Mouse (Mus musculus) mature B cell (primary cell): Measurements from ENCODE around the gene Vti1a.

ENCODE experiments used
- in situ Hi-C: fragments of 300-500 bp; cut with MboI; formaldehyde crosslinking; loops from 2 replicates; pipeline ENCODE4 v1.14.3; 2019

Gene Vti1a

GRCm38 (mm10) chr19:55523340-55523739, 207.2 kb downstream of the Vti1a start:
- in situ Hi-C loops: no loop called here

GRCm38 (mm10) chr19:55524385-55524784, 208.3 kb downstream of the Vti1a start:
- in situ Hi-C loops: no loop called here

- in situ Hi-C loops: no loop called here
Measured at GRCm38 (mm10) chr19:55525056-55525455, 209.0 kb downstream of the Vti1a start.

GRCm38 (mm10) chr19:55526717-55527235, 210.7 kb downstream of the Vti1a start:
- in situ Hi-C loops: no loop called here

GRCm38 (mm10) chr19:55530041-55530440, 213.9 kb downstream of the Vti1a start:
- in situ Hi-C loops: no loop called here

GRCm38 (mm10) chr19:55532681-55533080, 216.6 kb downstream of the Vti1a start:
- in situ Hi-C loops: no loop called here

GRCm38 (mm10) chr19:55536273-55536937, 220.3 kb downstream of the Vti1a start:
- in situ Hi-C loops: no loop called here

GRCm38 (mm10) chr19:55537691-55538090, 221.6 kb downstream of the Vti1a start:
- in situ Hi-C loops: no loop called here

- in situ Hi-C loops: no loop called here
Measured at GRCm38 (mm10) chr19:55541641-55542040, 225.5 kb downstream of the Vti1a start.

GRCm38 (mm10) chr19:55542461-55542860, 226.4 kb downstream of the Vti1a start:
- in situ Hi-C loops: no loop called here

GRCm38 (mm10) chr19:55543188-55543587, 227.1 kb downstream of the Vti1a start:
- in situ Hi-C loops: no loop called here

- in situ Hi-C loops: no loop called here
Measured at GRCm38 (mm10) chr19:55544498-55544897, 228.4 kb downstream of the Vti1a start.

- in situ Hi-C loops: no loop called here
Measured at GRCm38 (mm10) chr19:55545529-55545928, 229.4 kb downstream of the Vti1a start.

- in situ Hi-C loops: no loop called here
Measured at GRCm38 (mm10) chr19:55546009-55546528, 230.0 kb downstream of the Vti1a start.

GRCm38 (mm10) chr19:55548206-55548605, 232.1 kb downstream of the Vti1a start:
- in situ Hi-C loops: no loop called here

- in situ Hi-C loops: no loop called here
Measured at GRCm38 (mm10) chr19:55548656-55549055, 232.6 kb downstream of the Vti1a start.

GRCm38 (mm10) chr19:55550176-55550575, 234.1 kb downstream of the Vti1a start:
- in situ Hi-C loops: loop anchor here (10.0 kb wide), 1 partner anchor 95 kb away; no protein-coding TSS in a partner anchor

- in situ Hi-C loops: loop anchor here (10.0 kb wide), 1 partner anchor 92 kb away; no protein-coding TSS in a partner anchor
Measured at GRCm38 (mm10) chr19:55552339-55552738, 236.2 kb downstream of the Vti1a start.

- in situ Hi-C loops: loop anchor here (10.0 kb wide), 1 partner anchor 92 kb away; no protein-coding TSS in a partner anchor
Measured at GRCm38 (mm10) chr19:55552861-55553260, 236.8 kb downstream of the Vti1a start.

- in situ Hi-C loops: loop anchor here (10.0 kb wide), 1 partner anchor 91 kb away; no protein-coding TSS in a partner anchor
Measured at GRCm38 (mm10) chr19:55554295-55554694, 238.2 kb downstream of the Vti1a start.

GRCm38 (mm10) chr19:55554703-55555102, 238.6 kb downstream of the Vti1a start:
- in situ Hi-C loops: loop anchor here (10.0 kb wide), 1 partner anchor 90 kb away; no protein-coding TSS in a partner anchor

GRCm38 (mm10) chr19:55556168-55556999, 240.3 kb downstream of the Vti1a start:
- in situ Hi-C loops: loop anchor here (10.0 kb wide), 1 partner anchor 88 kb away; no protein-coding TSS in a partner anchor
